Comparison of ENCODE assay signal across 8 mouse cellular contexts in the genomic region with DNA sequence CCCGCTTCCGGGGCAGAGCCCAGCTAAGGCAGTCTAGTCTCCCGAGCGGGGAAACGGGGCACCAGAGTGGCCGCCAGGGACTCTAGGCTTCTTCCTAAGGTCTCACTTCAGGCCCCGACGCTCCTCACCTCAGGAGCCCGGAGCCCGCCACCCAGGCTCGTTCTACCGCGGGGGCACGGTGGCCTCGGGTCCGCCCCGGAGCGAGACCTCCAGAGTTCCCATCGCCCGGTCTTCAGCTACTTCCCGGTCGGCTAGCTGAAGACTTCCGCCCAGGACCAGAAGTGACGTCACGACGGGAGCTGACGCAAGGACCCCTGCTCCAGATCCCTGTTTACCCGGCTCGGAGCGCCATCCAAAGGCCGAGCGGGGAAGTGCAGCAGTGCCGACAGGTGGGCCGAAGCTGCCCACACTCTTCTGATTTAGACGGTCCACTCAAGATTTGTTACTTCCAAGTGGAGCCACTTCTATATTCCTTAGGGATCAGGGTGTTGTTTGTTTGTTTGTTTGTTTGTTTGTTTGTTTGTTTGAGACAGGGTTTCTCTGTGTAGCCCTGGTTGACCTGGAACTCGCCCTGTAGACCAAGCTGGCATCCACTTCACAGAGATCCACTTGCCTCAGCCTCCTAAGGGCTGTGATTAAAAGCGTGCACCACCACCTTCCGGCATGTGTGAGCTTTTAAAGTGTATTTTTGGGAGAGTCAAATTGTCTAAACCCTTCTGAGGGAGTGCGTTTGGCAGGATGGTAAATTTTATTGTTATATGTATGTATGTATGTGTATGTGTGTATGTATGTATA. TPM values are rescaled to one million over a fixed set of nuclear protein-coding genes. Genes with fewer than 3 reads are reported as not detected.
A peak's percentile ranks its signal among the peaks of the same experiment; 100 is the strongest.
DNase-seq lines count a peak whose midpoint lies in the region; ATAC-seq and TF ChIP-seq lines count a peak whose summit lies in the region.

A gene (minus strand): TSS at position 283 of the 795 bp plus-strand sequence.

- TF ChIP-seq CTCF in C2C12 (IDR thresholded peaks at IDR 0.05; ENCODE audit: control insufficient read depth, insufficient read depth, insufficient read length), result peak; percentile 96
- TF ChIP-seq CTCF in brain, embryonic 14.5 days (IDR thresholded peaks at IDR 0.05; ENCODE audit: borderline replicate concordance, extremely low read depth, insufficient read depth, insufficient read length), result peak; percentile 98
- TF ChIP-seq CTCF in kidney, postnatal 0 days (IDR thresholded peaks at IDR 0.05; ENCODE audit: low read depth), result peak; percentile 97

- DNase-seq in brain, embryonic 14.5 days (ENCODE audit: low read depth), result peak; percentile 98
- DNase-seq in kidney, postnatal 0 days (ENCODE audit: low spot score), result peak; percentile 97
- DNase-seq in liver, embryonic 11.5 days (ENCODE audit: low spot score), result peak; percentile 96
- peak; percentile 92 for DNase-seq in naive thymus-derived CD4-positive, alpha-beta T cell, adult 2 months (ENCODE audit: low read depth)

- peaks cover 48% of the 10 kb centered on the region for H3K79me2 ChIP-seq in C2C12 (ENCODE audit: control insufficient read depth, insufficient read depth)

- H3K4me3 ChIP-seq in C2C12 (ENCODE audit: insufficient read depth, poor library complexity, severe bottlenecking), result peak within 1 kb of the TSS; percentile 81
- peak within 1 kb of the TSS; percentile 70 for H3K4me3 ChIP-seq in erythroblast, embryonic 14.5 days (replicated peaks)
- H3K4me3 ChIP-seq in heart, embryonic 12.5 days, result peak within 1 kb of the TSS; percentile 96
- H3K4me3 ChIP-seq in kidney, postnatal 0 days (replicated peaks; ENCODE audit: low read depth, low read length), result peak within 1 kb of the TSS; percentile 89
- peak within 1 kb of the TSS; percentile 86 for H3K4me3 ChIP-seq in liver, embryonic 11.5 days (ENCODE audit: low read depth, low read length)
- H3K4me3 ChIP-seq in stomach, embryonic 14.5 days (ENCODE audit: low read depth, low read length), result peak within 1 kb of the TSS; percentile 86

- peaks cover 39% of the 10 kb centered on the region for H3K4me1 ChIP-seq in erythroblast, embryonic 14.5 days (ENCODE audit: control insufficient read depth)
- peaks cover 18% of the 10 kb centered on the region for H3K4me1 ChIP-seq in heart, embryonic 12.5 days (replicated peaks)
- peaks cover 12% of the 10 kb centered on the region for H3K4me1 ChIP-seq in kidney, postnatal 0 days (replicated peaks; ENCODE audit: insufficient read depth, low read length)
- peaks cover 11% of the 10 kb centered on the region for H3K4me1 ChIP-seq in liver, embryonic 11.5 days (replicated peaks; ENCODE audit: control insufficient read depth, insufficient read depth, low read length)
- peaks cover 12% of the 10 kb centered on the region for H3K4me1 ChIP-seq in stomach, embryonic 14.5 days (ENCODE audit: control insufficient read depth, insufficient read depth, low read length)

- peak within 1 kb of the TSS; percentile 99 for H3K4me2 ChIP-seq in heart, embryonic 12.5 days
- H3K4me2 ChIP-seq in kidney, postnatal 0 days (ENCODE audit: low read length), result peak within 1 kb of the TSS; percentile 84
- H3K4me2 ChIP-seq in liver, embryonic 11.5 days, result peak within 1 kb of the TSS; percentile 91
- H3K4me2 ChIP-seq in stomach, embryonic 14.5 days (replicated peaks; ENCODE audit: low read depth, low read length), result peak within 1 kb of the TSS; percentile 98

- H3ac ChIP-seq in C2C12 (ENCODE audit: control insufficient read depth, insufficient read length, low read depth), result peak within 1 kb of the TSS; percentile 66

- peak; percentile 93 for ATAC-seq in heart, embryonic 12.5 days (ENCODE audit: insufficient number of reproducible peaks, low FRiP score)
- ATAC-seq in kidney, postnatal 0 days (replicated peaks; ENCODE audit: low FRiP score, low read depth), result peak; percentile 91
- peak; percentile 93 for ATAC-seq in liver, embryonic 11.5 days (replicated peaks; ENCODE audit: low FRiP score)
- ATAC-seq in stomach, embryonic 14.5 days (ENCODE audit: insufficient number of reproducible peaks, insufficient read depth, low FRiP score, low read depth), result peak; percentile 92

- no peaks in the 10 kb centered on the region for H3K27me3 ChIP-seq in C2C12 (ENCODE audit: control insufficient read depth, insufficient read depth, insufficient read length)
- H3K27me3 ChIP-seq in erythroblast, embryonic 14.5 days (ENCODE audit: control insufficient read depth), result peaks cover 11% of the 10 kb centered on the region
- H3K27me3 ChIP-seq in heart, embryonic 12.5 days (replicated peaks), result no peaks in the 10 kb centered on the region
- H3K27me3 ChIP-seq in kidney, postnatal 0 days (ENCODE audit: insufficient read depth, low read length), result no peaks in the 10 kb centered on the region
- H3K27me3 ChIP-seq in liver, embryonic 11.5 days (replicated peaks; ENCODE audit: control insufficient read depth, insufficient read depth, low read length), result no peaks in the 10 kb centered on the region
- no peaks in the 10 kb centered on the region for H3K27me3 ChIP-seq in stomach, embryonic 14.5 days (ENCODE audit: control insufficient read depth, insufficient read depth, low read length)

- 6% methylated on average over 39 of the region's 39 CpGs for WGBS in heart, embryonic 12.5 days
- 6% methylated on average over 39 of the region's 39 CpGs for WGBS in kidney, postnatal 0 days
- 7% methylated on average over 38 of the region's 39 CpGs for WGBS in liver, embryonic 11.5 days
- 5% methylated on average over 39 of the region's 39 CpGs for WGBS in stomach, embryonic 14.5 days

- peaks cover 15% of the 10 kb centered on the region for H3K36me3 ChIP-seq in C2C12 (ENCODE audit: control insufficient read depth, insufficient read depth)
- H3K36me3 ChIP-seq in erythroblast, embryonic 14.5 days (ENCODE audit: control insufficient read depth), result peaks cover 41% of the 10 kb centered on the region
- peaks cover 24% of the 10 kb centered on the region for H3K36me3 ChIP-seq in heart, embryonic 12.5 days
- H3K36me3 ChIP-seq in kidney, postnatal 0 days (ENCODE audit: insufficient read depth, low read length), result peaks cover 21% of the 10 kb centered on the region
- H3K36me3 ChIP-seq in liver, embryonic 11.5 days (ENCODE audit: control insufficient read depth, insufficient read depth, low read length), result peaks cover 8% of the 10 kb centered on the region; the same call in 1 of the 2 replicates
- H3K36me3 ChIP-seq in stomach, embryonic 14.5 days (ENCODE audit: control insufficient read depth, insufficient read depth, low read length), result peaks cover 13% of the 10 kb centered on the region

- H3K9ac ChIP-seq in heart, embryonic 12.5 days, result peak within 1 kb of the TSS; percentile 93
- peak within 1 kb of the TSS; percentile 78 for H3K9ac ChIP-seq in kidney, postnatal 0 days (ENCODE audit: low read depth, low read length)
- H3K9ac ChIP-seq in liver, embryonic 11.5 days (ENCODE audit: low read depth, low read length), result peak within 1 kb of the TSS; percentile 85
- peak within 1 kb of the TSS; percentile 74 for H3K9ac ChIP-seq in stomach, embryonic 14.5 days (replicated peaks; ENCODE audit: low read depth, low read length)

- peak; percentile 39; the same call in 1 of the 2 replicates for TF ChIP-seq POLR2A in brain, embryonic 14.5 days (IDR thresholded peaks at IDR 0.05; ENCODE audit: borderline replicate concordance, extremely low read depth, insufficient read depth, insufficient read length, poor library complexity, severe bottlenecking)

- no peaks in the 10 kb centered on the region for H3K9me3 ChIP-seq in erythroblast, embryonic 14.5 days (ENCODE audit: control insufficient read depth, low read length)
- no peaks in the 10 kb centered on the region for H3K9me3 ChIP-seq in heart, embryonic 12.5 days (replicated peaks)
- no peaks in the 10 kb centered on the region for H3K9me3 ChIP-seq in kidney, postnatal 0 days (replicated peaks; ENCODE audit: low read length)
- no peaks in the 10 kb centered on the region for H3K9me3 ChIP-seq in liver, embryonic 11.5 days (ENCODE audit: control insufficient read depth, low read length)
- H3K9me3 ChIP-seq in stomach, embryonic 14.5 days (ENCODE audit: control insufficient read depth, low read depth, low read length), result no peaks in the 10 kb centered on the region

- peak within 1 kb of the TSS; percentile 34; the same call in 1 of the 2 replicates for H3K27ac ChIP-seq in heart, embryonic 12.5 days (ENCODE audit: poor library complexity, severe bottlenecking)
- H3K27ac ChIP-seq in kidney, postnatal 0 days, result peak within 1 kb of the TSS; percentile 78
- peak within 1 kb of the TSS; percentile 39; the same call in 1 of the 2 replicates for H3K27ac ChIP-seq in liver, embryonic 11.5 days (ENCODE audit: low read depth, low read length)
- H3K27ac ChIP-seq in stomach, embryonic 14.5 days (ENCODE audit: low read length), result no peak within 1 kb of the TSS

- peaks cover 41% of the 10 kb centered on the region for H3K79me3 ChIP-seq in C2C12 (ENCODE audit: low read depth)

TF ChIP-seq in C2C12, 6 proteins besides CTCF, POLR2A, EP300 and RAD21:
- TF ChIP-seq MAX (IDR thresholded peaks at IDR 0.05), result peak; percentile 59
- TF ChIP-seq CEBPB (IDR thresholded peaks at IDR 0.05; ENCODE audit: low read depth), result peak; percentile 78
- no peak for TF ChIP-seq FOSL1 (IDR thresholded peaks at IDR 0.05; ENCODE audit: insufficient read depth, low read length, poor library complexity, severe bottlenecking)
- peak; percentile 8 for TF ChIP-seq MYOD1 (IDR thresholded peaks at IDR 0.05; ENCODE audit: control insufficient read depth, insufficient read length, low read depth)
- no peak for TF ChIP-seq MYOG (IDR thresholded peaks at IDR 0.05; ENCODE audit: control insufficient read depth, extremely low read depth, insufficient read length)
- no peak for TF ChIP-seq USF1 (IDR thresholded peaks at IDR 0.05; ENCODE audit: low read depth)
TF ChIP-seq in C2C12: peak in this region for 3.

RNA-seq across cellular contexts. Expression of the gene that starts here (rescaled TPM):
- polyA plus RNA-seq in C2C12 (2012; fragmentation: generic; extraction: Trizol), result 103 TPM
- polyA plus RNA-seq in brain, embryonic 14.5 days (2012; rRNA removed), result 102 and 107 TPM in 2 replicates
- 17.9 and 19.6 TPM in 2 replicates for polyA plus RNA-seq in erythroblast, embryonic 14.5 days (2012)
- polyA plus RNA-seq in heart, embryonic 12.5 days (2016; fragmentation: Nextera tagmentation; extraction: Ambion mirVana), result 141 TPM in 2 replicates
- 156 and 165 TPM in 2 replicates for polyA plus RNA-seq in kidney, postnatal 0 days (2015; fragmentation: Nextera tagmentation; extraction: Ambion mirVana)
- 134 and 148 TPM in 2 replicates for polyA plus RNA-seq in liver, embryonic 11.5 days (2014; fragmentation: Nextera tagmentation; extraction: Ambion mirVana)
- 140 and 144 TPM in 2 replicates for polyA plus RNA-seq in stomach, embryonic 14.5 days (2014; fragmentation: Nextera tagmentation; extraction: Ambion mirVana)
